Mouse (Mus musculus): ENCODE data around the gene Grid1.

DNA sequence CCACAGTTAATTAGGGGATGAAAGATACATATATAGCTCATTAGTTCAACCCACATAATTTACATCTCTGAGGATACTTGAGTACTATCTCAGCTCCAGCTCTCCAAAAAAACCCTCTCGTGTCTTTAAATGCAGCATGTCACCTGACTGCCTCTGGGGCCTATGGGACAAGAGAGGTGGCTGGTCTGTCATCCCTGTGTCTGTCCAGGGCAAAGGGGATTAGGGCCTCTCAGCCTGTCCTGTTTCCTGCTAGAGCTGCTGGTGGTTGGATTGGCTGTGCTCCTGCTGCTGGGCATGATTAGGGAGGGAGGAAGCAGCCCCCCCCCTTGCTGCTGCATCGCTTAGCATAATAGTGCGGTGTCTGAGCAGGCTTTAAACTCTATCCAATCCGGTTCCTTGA, 88.9 kb downstream of the Grid1 start:
- TF ChIP-seq CTCF (conservative IDR thresholded peaks at IDR 0.05; ENCODE audit: low read length) (no peak), NANOG (IDR thresholded peaks at IDR 0.05; ENCODE audit: borderline replicate concordance, low read length) (no peak), POU5F1 (IDR thresholded peaks at IDR 0.05; ENCODE audit: borderline replicate concordance, low read length) (no peak)

Data from E14TG2a.4 (cell line).